Mouse (Mus musculus) lung, postnatal 0 days (tissue): Measurements from ENCODE around the gene Yes1. TPM values are rescaled to one million over a fixed set of nuclear protein-coding genes. Genes with fewer than 3 reads are reported as not detected.

Source experiments
- ATAC-seq: fragments of 200-750 bp; cut with Nextera tagmentation; 2 replicates; pipeline ENCODE4 v1.8.0; 2017; ENCODE audit warnings: moderate library complexity
- DNase-seq: peaks from one replicate; pipeline ENCODE4 v3.0.0-alpha.2; 2016; ENCODE audit warnings: low spot score
- H3K27ac ChIP-seq: fragments of 300-500 bp; sonication (generic); 2 replicates; pipeline ENCODE4 v1.5.1; 2014; ENCODE audit warnings: antibody characterized with exemption, mild to moderate bottlenecking, low read length, mixed read lengths
- H3K27me3 ChIP-seq: fragments of 300-500 bp; sonication (generic); replicated peaks from 2 replicates; pipeline ENCODE4 v1.6.1; 2014; ENCODE audit warnings: low read length, mixed read lengths; ENCODE audit not compliant: insufficient read depth
- H3K36me3 ChIP-seq: fragments of 300-500 bp; sonication (generic); 2 replicates; pipeline ENCODE4 v1.6.1; 2014; ENCODE audit warnings: low read length, mixed read lengths; ENCODE audit not compliant: insufficient read depth
- H3K4me1 ChIP-seq: fragments of 300-500 bp; sonication (generic); 2 replicates; pipeline ENCODE4 v1.6.1; 2014; ENCODE audit warnings: antibody characterized with exemption, low read depth, low read length, mixed read lengths; ENCODE audit not compliant: insufficient read depth
- H3K4me2 ChIP-seq: fragments of 300-500 bp; sonication (generic); replicated peaks from 2 replicates; pipeline ENCODE4 v1.6.1; 2014; ENCODE audit warnings: low read depth, mild to moderate bottlenecking, low read length, moderate library complexity, mixed read lengths
- H3K4me3 ChIP-seq: fragments of 300-500 bp; sonication (generic); 2 replicates; pipeline ENCODE4 v1.5.1; 2014; ENCODE audit warnings: low read depth, low read length
- H3K9ac ChIP-seq: fragments of 300-500 bp; sonication (generic); replicated peaks from 2 replicates; pipeline ENCODE4 v1.6.1; 2014; ENCODE audit warnings: low read depth, mild to moderate bottlenecking
- H3K9me3 ChIP-seq: fragments of 300-500 bp; sonication (generic); 2 replicates; pipeline ENCODE4 v1.6.1; 2016; ENCODE audit warnings: low read length, mixed read lengths
- CTCF ChIP-seq: IDR thresholded peaks from 2 replicates; pipeline ENCODE4 v1.5.1; 2016; ENCODE audit warnings: antibody characterized with exemption, mild to moderate bottlenecking
- EP300 ChIP-seq: IDR thresholded peaks from 2 replicates; pipeline ENCODE4 v1.6.1; 2016; ENCODE audit warnings: antibody characterized with exemption, mild to moderate bottlenecking, control low read depth
- WGBS: fragments of 180-500 bp; shearing (Covaris S2); extraction: QIAGEN DNeasy Blood & Tissue Kit; methylation state at CpG from one replicate; pipeline ENCODE4 v1.1.7; 2014; 5-methylcytosine and 5-hydroxymethylcytosine counted together
- polyA plus RNA-seq: library from polyadenylated mRNA; unstranded; fragments of >200 nt; fragmentation: Nextera tagmentation; extraction: Ambion mirVana; gene quantifications from 2 replicates; pipeline ENCODE4 v1.2.1, GENCODE M21; 2015

Yes1 gene
- polyA plus RNA-seq, 1 experiment from 2014 or later, result 28.5 TPM

- DNase-seq, result peak; percentile 9
- Histone ChIP-seq H3K4me3 (peak overlapping the region; percentile 68), H3K36me3 (no peaks in the 10 kb centered on the region), H3K9me3 (no peaks in the 10 kb centered on the region), H3K4me2 (peak overlapping the region; percentile 72), H3K9ac (peak overlapping the region; percentile 79), H3K4me1 (peaks cover 3% of the 10 kb centered on the region; the same call in 1 of the 2 replicates), H3K27me3 (no peaks in the 10 kb centered on the region), H3K27ac (peak overlapping the region; percentile 95)
- ATAC-seq, result no peak
- WGBS, result 13% methylated on average over 2 of the region's 2 CpGs
- TF ChIP-seq CTCF (no peak), EP300 (no peak)
These were observed 102.2 kb downstream of the Yes1 start for GRCm38 (mm10) chr5:32713042-32713702.

- Histone ChIP-seq H3K4me2 (peak overlapping the region; percentile 72), H3K4me1 (peaks cover 3% of the 10 kb centered on the region; the same call in 1 of the 2 replicates), H3K9ac (peak overlapping the region; percentile 79), H3K9me3 (no peaks in the 10 kb centered on the region), H3K4me3 (peak overlapping the region; percentile 68), H3K27me3 (no peaks in the 10 kb centered on the region), H3K27ac (peak overlapping the region; percentile 95), H3K36me3 (no peaks in the 10 kb centered on the region)
- TF ChIP-seq EP300 (peak; percentile 86), CTCF (peak; percentile 87)
- under 1% methylated on average over 55 of the region's 55 CpGs for WGBS
- peak; percentile 100 for DNase-seq
- ATAC-seq, result peak; percentile 99
These were observed 102.9 kb downstream of the Yes1 start for GRCm38 (mm10) chr5:32713703-32714467.

GRCm38 (mm10) chr5:32717726-32718125 lies 106.8 kb downstream of the Yes1 start:
- Histone ChIP-seq H3K27ac (no peak overlapping the region), H3K4me1 (peaks cover 3% of the 10 kb centered on the region; the same call in 1 of the 2 replicates), H3K36me3 (no peaks in the 10 kb centered on the region), H3K27me3 (no peaks in the 10 kb centered on the region), H3K9ac (no peak overlapping the region), H3K9me3 (no peaks in the 10 kb centered on the region), H3K4me2 (no peak overlapping the region), H3K4me3 (no peak overlapping the region)
- 26% methylated on average over 1 of the region's 1 CpGs for WGBS
- TF ChIP-seq EP300 (no peak), CTCF (no peak)
- ATAC-seq, result no peak
- DNase-seq, result no peak

- Histone ChIP-seq H3K36me3 (no peaks in the 10 kb centered on the region), H3K4me3 (no peak overlapping the region), H3K27ac (no peak overlapping the region), H3K4me1 (no peaks in the 10 kb centered on the region), H3K9ac (no peak overlapping the region), H3K27me3 (no peaks in the 10 kb centered on the region), H3K4me2 (no peak overlapping the region), H3K9me3 (no peaks in the 10 kb centered on the region)
- DNase-seq (no peak), ATAC-seq (no peak)
- 20% methylated on average over 6 of the region's 6 CpGs for WGBS
- TF ChIP-seq EP300, result no peak
- TF ChIP-seq CTCF, result no peak
These were observed 107.9 kb downstream of the Yes1 start for GRCm38 (mm10) chr5:32718916-32719315.

- no peaks in the 10 kb centered on the region for H3K9me3 ChIP-seq
- DNase-seq, result no peak
- no peak overlapping the region for H3K4me2 ChIP-seq
- no peak overlapping the region for H3K27ac ChIP-seq
- H3K4me3 ChIP-seq, result no peak overlapping the region
- TF ChIP-seq EP300, result no peak
- TF ChIP-seq CTCF, result no peak
- no peak overlapping the region for H3K9ac ChIP-seq
- no peaks in the 10 kb centered on the region for H3K4me1 ChIP-seq
- 74% methylated on average over 9 of the region's 9 CpGs for WGBS
- no peaks in the 10 kb centered on the region for H3K27me3 ChIP-seq
- H3K36me3 ChIP-seq, result no peaks in the 10 kb centered on the region
- ATAC-seq, result no peak
These were observed 109.4 kb downstream of the Yes1 start for GRCm38 (mm10) chr5:32720416-32720815.

GRCm38 (mm10) chr5:32721316-32721715 lies 110.3 kb downstream of the Yes1 start:
- Histone ChIP-seq H3K4me2 (no peak overlapping the region), H3K9ac (no peak overlapping the region), H3K27ac (no peak overlapping the region), H3K4me3 (no peak overlapping the region), H3K27me3 (no peaks in the 10 kb centered on the region), H3K9me3 (no peaks in the 10 kb centered on the region), H3K36me3 (no peaks in the 10 kb centered on the region), H3K4me1 (no peaks in the 10 kb centered on the region)
- no peak for TF ChIP-seq EP300
- TF ChIP-seq CTCF, result no peak
- no peak for ATAC-seq
- no peak for DNase-seq
- WGBS, result 62% methylated on average over 3 of the region's 3 CpGs
